Mouse (Mus musculus) retina, embryonic 14.5 days (tissue): ENCODE measurements around the gene Hist1h2ae.
"Not testable (repeated sequence)": the region's sequence is repeated elsewhere in the genome, so short reads cannot be mapped to it uniquely, and the experiment has no call there.

Experiments used
- DNase-seq: peaks from one replicate; pipeline ENCODE4 v3.0.0-alpha.2; 2015; ENCODE audit warnings: low spot score

The Hist1h2ae gene

GRCm38 (mm10) chr13:23583387-23584068 is 12.5 kb upstream of the Hist1h2ae start:
- no peak for DNase-seq

- no peak for DNase-seq
Measured at GRCm38 (mm10) chr13:23582219-23583056, 11.4 kb upstream of the Hist1h2ae start.

GRCm38 (mm10) chr13:23581408-23582218 is 10.6 kb upstream of the Hist1h2ae start, which contains the start of gene Hist1h4d:
Hist1h4d (plus strand) TSS chr13:23581598.
- peak; percentile 98 for DNase-seq

DNA sequence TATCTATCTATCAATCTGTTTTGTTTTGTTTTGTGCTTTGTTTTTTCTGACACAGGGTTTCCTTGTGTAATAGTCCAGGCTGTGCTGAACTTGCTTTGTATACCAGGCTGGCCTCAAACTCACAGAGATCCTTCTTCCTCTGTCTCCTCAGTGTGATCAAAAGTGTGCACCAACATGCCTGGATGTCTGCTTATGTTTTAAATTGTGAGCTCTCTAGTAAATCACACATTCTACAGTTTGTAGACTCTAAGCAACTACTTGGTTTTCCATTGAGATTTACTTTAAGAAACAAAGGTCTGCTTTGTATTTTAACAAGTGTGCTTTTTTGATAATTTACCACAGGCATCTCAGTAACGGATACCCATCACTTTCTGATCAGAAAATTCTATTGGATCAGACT is 6.8 kb upstream of the Hist1h2ae start:
- DNase-seq = peak; percentile 1

GRCm38 (mm10) chr13:23576906-23577639 is 6.1 kb upstream of the Hist1h2ae start:
- peak; percentile 9 for DNase-seq

DNA sequence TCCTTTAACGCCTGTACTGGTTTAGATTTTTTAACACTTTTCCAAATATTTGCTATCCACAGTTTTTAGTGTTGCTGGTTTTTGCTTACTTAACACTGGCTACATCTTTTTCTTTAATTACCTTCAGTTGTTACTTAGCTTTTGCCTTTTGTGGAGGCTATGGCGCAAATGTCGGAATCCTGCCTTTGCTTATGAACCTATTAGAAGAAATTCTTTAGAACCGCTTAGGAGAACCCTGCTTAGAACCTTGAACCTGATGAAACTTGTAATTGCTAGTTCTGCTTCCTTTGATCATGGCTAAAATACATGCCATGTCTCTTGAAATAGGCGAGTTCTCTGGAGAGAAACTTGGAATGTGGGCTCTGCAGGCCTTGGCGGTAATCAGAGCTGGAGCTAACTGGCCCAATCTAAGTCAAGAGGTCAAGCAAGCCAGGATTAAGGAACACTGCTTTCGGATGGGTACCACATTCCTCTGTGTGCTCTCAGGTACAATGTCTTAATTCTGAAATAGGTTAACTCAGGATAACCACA is 5.4 kb upstream of the Hist1h2ae start:
- DNase-seq = peak; percentile 35

DNA sequence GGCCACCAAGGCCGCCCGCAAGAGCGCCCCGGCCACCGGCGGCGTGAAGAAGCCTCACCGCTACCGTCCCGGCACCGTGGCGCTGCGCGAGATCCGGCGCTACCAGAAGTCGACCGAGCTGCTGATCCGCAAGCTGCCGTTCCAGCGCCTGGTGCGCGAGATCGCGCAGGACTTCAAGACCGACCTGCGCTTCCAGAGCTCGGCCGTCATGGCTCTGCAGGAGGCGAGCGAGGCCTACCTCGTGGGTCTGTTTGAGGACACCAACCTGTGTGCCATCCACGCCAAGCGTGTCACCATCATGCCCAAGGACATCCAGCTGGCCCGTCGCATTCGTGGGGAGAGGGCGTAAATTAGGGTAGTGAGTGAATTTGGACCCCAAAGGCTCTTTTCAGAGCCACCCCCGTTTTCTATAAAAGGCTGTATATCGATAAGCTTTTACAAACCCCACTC is 4.9 kb upstream of the Hist1h2ae start:
- not testable (repeated sequence) for DNase-seq

DNA sequence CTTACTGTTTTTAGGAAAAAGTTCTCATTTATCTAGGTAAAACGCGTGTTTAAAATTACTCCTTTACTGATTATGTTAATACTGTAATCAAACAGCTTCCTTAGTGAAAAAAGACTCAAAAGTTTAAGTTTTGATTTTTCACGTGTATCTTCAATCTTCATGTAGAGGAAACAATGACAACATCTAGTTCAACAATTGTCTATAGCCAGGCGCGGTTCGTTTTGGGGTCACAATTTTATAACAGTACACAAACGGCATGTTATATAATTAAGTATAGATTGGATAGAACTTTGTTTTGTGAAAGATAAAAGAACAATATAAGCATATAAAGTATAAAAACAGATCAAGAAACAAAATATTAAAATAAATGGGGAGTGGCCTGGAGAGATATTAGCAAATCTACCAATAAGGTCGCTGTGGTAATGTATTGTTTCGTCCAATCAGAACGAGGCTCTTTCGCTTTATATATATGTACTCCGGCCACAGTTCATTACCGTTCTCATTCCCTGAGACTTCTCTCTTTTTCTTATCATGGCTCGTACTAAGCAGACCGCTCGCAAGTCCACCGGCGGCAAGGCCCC is 4.3 kb upstream of the Hist1h2ae start, which contains the start of gene Hist1h3d:
Gene Hist1h3d, plus strand, starts transcription at position 493 of the 581 bp plus-strand sequence.
- peak; percentile 90 for DNase-seq

- peak; percentile 64 for DNase-seq
Measured at GRCm38 (mm10) chr13:23574546-23575170, 3.6 kb upstream of the Hist1h2ae start.

DNA sequence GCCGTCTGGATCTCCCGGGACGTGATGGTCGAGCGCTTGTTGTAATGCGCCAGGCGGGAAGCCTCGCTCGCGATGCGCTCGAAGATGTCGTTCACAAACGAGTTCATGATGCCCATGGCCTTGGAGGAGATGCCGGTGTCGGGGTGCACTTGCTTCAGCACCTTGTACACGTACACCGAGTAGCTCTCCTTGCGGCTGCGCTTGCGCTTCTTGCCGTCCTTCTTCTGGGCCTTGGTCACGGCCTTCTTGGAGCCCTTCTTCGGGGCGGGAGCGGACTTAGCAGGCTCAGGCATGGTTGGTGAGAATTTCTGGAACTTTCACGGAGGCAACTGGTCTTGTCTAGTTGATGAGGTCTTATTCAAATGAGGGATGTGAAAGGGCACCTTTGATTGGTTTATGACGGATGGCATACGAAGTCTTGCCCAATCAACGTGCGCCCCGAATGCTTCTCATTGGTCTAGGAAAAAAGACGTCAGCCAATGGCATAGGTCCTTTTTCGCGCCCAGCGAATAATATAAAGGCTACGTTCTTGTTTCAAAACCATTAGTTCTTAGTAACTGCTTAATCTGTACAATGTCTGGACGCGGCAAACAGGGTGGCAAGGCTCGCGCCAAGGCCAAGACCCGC is 3.0 kb upstream of the Hist1h2ae start, which contains the start of the genes Hist1h2bf and Hist1h2ad:
Gene Hist1h2bf, minus strand, starts transcription at position 299 of the 627 bp plus-strand sequence.
Gene Hist1h2ad, plus strand, starts transcription at position 484 of the 627 bp plus-strand sequence.
- DNase-seq = peak; percentile 98

DNA sequence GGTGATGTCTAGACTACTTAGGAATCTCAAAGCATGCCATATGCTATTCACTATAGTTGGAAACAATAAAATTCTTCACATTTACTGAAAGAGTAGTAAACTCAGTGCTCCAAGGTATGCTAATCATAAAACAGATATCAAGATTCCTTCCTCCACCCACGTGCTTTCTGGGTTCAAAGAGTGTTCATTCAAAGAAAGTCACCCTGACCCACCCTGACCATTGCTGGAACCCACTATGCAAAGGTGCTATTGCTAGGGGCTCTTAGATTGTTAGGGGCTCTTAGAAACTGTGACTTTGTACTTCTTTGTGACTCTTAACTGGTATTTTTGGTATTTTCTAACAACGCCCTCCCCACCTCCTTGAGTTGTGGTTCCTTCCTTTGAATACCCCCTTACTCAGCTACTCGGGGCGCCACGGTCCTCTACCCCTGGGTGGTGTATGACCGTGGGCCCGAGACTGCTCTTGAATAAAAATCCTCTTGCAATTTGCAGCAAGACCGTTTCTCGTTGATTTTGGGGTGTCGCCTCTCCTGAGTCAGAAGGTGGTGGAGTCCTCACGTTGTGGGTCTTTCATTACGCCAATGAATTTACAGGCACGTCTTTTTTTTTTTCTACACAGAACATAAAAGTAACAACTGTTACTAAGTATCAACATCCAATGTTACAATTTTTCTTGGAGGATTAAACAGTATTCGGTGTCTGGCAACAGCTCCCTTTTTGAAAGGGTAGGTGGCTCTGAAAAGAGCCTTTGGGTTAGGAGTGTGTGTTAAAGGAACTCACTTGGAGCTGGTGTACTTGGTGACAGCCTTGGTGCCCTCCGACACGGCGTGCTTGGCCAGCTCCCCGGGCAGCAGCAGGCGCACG is 2.2 kb upstream of the Hist1h2ae start:
- peak; percentile 22 for DNase-seq

GRCm38 (mm10) chr13:23572218-23573033 is 1.4 kb upstream of the Hist1h2ae start:
- peak; percentile 24 for DNase-seq

GRCm38 (mm10) chr13:23571504-23572217 is 641 bp upstream of the Hist1h2ae start:
- DNase-seq = peak; percentile 60

DNA sequence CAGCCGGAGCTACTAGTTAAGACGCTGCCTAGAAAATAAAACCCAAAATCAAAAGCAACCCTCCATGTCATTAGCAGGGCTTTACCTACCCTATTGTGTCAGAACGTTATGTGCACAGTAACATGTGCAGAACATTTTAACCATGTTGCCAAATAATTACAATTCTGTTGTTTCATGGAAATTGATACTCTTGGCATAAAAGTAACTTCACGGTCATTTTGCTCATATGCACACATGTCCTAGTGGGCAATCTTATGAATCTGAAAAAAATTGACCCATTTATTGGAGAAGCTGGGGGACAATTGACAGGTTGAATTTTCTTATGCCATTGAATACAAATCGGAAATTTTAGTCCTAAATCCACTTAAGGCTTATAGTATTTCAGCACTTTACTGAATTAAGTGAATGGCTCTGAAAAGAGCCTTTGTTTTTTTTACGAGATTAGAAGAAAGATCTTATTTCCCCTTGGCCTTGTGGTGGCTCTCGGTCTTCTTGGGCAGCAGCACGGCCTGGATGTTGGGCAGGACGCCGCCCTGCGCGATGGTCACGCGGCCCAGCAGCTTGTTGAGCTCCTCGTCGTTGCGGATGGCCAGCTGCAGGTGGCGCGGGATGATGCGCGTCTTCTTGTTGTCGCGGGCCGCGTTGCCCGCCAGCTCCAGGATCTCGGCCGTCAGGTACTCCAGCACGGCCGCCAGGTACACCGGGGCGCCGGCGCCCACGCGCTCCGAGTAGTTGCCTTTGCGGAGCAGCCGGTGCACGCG is 579 bp downstream of the Hist1h2ae start:
- peak; percentile 42 for DNase-seq

DNA sequence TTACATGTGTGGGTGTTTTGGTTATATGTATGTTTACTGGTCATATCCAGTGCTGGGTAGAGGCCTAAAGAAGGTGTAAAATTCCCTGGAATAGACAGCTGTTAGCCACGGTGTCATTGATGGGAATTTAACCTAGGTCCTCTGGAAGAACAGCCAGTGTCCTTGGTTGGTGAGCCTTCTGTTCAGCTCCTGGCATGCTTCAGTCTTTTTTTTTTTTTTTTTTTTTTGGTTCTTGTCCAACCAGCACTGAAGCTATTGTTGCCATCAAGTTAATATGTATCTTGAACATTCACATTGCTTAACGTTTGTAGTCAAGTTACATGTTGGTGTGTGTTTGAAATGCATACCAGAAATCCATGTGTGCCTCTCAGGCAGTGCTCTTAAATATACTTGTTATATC is 6.5 kb downstream of the Hist1h2ae start:
- no peak for DNase-seq
